Mouse (Mus musculus) CH12.LX (cell line): ENCODE data around the gene Il12rb1. TPM values are rescaled to one million over a fixed set of nuclear protein-coding genes. Genes with fewer than 3 reads are reported as not detected.

Experiments
- DNase-seq: peaks from one replicate; pipeline ENCODE4 v3.0.0-alpha.2; 2013; ENCODE audit errors: extremely low read depth
- H3K27ac ChIP-seq: 2 replicates; pipeline ENCODE4 v1.5.1; 2012; ENCODE audit warnings: low read depth, mild to moderate bottlenecking, control low read depth, moderate library complexity; ENCODE audit not compliant: insufficient read depth
- H3K27me3 ChIP-seq: replicated peaks from 2 replicates; pipeline ENCODE3; 2012; ENCODE audit warnings: inconsistent platforms
- H3K36me3 ChIP-seq, 2 experiments: replicated peaks in 1 of 2; 2 replicates each; pipeline versions ENCODE3 to v1.6.1; 2012; ENCODE audit warnings: inconsistent platforms in 1 of 2, low read length in 1 of 2, mild to moderate bottlenecking in 1 of 2, mixed read lengths in 1 of 2, moderate library complexity in 1 of 2; ENCODE audit not compliant: control insufficient read depth in 1 of 2, insufficient read depth in 1 of 2
- H3K4me1 ChIP-seq, 2 experiments: 2 replicates each; pipeline ENCODE4 v1.6.1; 2012; ENCODE audit warnings: inconsistent platforms in 1 of 2, moderate library complexity in 1 of 2; ENCODE audit not compliant: insufficient read depth in 2 of 2, control insufficient read depth in 1 of 2
- H3K4me2 ChIP-seq: 2 replicates; pipeline ENCODE4 v1.6.1; 2012; ENCODE audit warnings: low read depth, mild to moderate bottlenecking, control low read depth; ENCODE audit not compliant: poor library complexity, insufficient read depth, severe bottlenecking
- H3K4me3 ChIP-seq, 3 experiments: fragments of 150-350 bp in 1 of 3; sonication (generic) in 1 of 3; replicated peaks in 1 of 3; 2 replicates each; pipeline versions ENCODE3 to v1.5.1; 2011 to 2012; ENCODE audit warnings: low read depth in 2 of 3, low read length in 2 of 3, mild to moderate bottlenecking in 2 of 3, moderate library complexity in 2 of 3, control low read depth in 1 of 3, improper control_type of control experiment in 1 of 3, inconsistent platforms in 1 of 3, mixed read lengths in 1 of 3; ENCODE audit not compliant: poor library complexity in 1 of 3
- H3K79me2 ChIP-seq: replicated peaks from 2 replicates; pipeline ENCODE4 v1.6.1; 2012; ENCODE audit warnings: mild to moderate bottlenecking, moderate library complexity; ENCODE audit not compliant: control insufficient read depth, poor library complexity, insufficient read depth, severe bottlenecking; ENCODE audit errors: extremely low read depth
- H3K9ac ChIP-seq: 2 replicates; pipeline ENCODE4 v1.6.1; 2012; ENCODE audit warnings: low read depth, mild to moderate bottlenecking, control low read depth, moderate library complexity; ENCODE audit not compliant: insufficient read depth
- H3K9me3 ChIP-seq: replicated peaks from 2 replicates; pipeline ENCODE3; 2012; ENCODE audit warnings: low read length, inconsistent platforms, mixed read lengths
- CHD1 ChIP-seq: IDR thresholded peaks from 2 replicates; pipeline ENCODE4 v1.6.1; 2012; ENCODE audit warnings: low read depth, low read length, improper control_type of control experiment, inconsistent platforms
- CHD2 ChIP-seq: IDR thresholded peaks from 2 replicates; pipeline ENCODE4 v1.6.1; 2011; ENCODE audit warnings: low read length, improper control_type of control experiment
- CTCF ChIP-seq, 2 experiments: IDR thresholded peaks in 1 of 2; conservative IDR thresholded peaks in 1 of 2; 2 replicates each; pipeline ENCODE4 v1.5.1; 2011 to 2012; ENCODE audit warnings: low read depth in 2 of 2, low read length in 2 of 2, improper control_type of control experiment in 1 of 2, inconsistent platforms in 1 of 2, mild to moderate bottlenecking in 1 of 2, moderate library complexity in 1 of 2
- ETS1 ChIP-seq: conservative IDR thresholded peaks from 2 replicates; pipeline ENCODE4 v1.6.1; 2012; ENCODE audit warnings: low read depth, mild to moderate bottlenecking, inconsistent platforms, low read length, improper control_type of control experiment, moderate library complexity
- GABPA ChIP-seq: IDR thresholded peaks from 2 replicates; pipeline ENCODE4 v1.6.1; 2012; ENCODE audit warnings: low read depth, low read length, improper control_type of control experiment, inconsistent platforms; ENCODE audit not compliant: insufficient replicate concordance
- HCFC1 ChIP-seq: IDR thresholded peaks from 2 replicates; pipeline ENCODE4 v1.6.1; 2012; ENCODE audit warnings: low read depth, mild to moderate bottlenecking, inconsistent platforms, low read length, improper control_type of control experiment
- JUN ChIP-seq: IDR thresholded peaks from 2 replicates; pipeline ENCODE4 v1.6.1; 2011; ENCODE audit warnings: low read depth, mild to moderate bottlenecking, low read length, improper control_type of control experiment, moderate library complexity; ENCODE audit not compliant: insufficient read depth
- MAFK ChIP-seq: IDR thresholded peaks from 2 replicates; pipeline ENCODE4 v1.6.1; 2011; ENCODE audit warnings: low read length, improper control_type of control experiment; ENCODE audit not compliant: insufficient replicate concordance
- MAX ChIP-seq: IDR thresholded peaks from 2 replicates; pipeline ENCODE4 v1.6.1; 2011; ENCODE audit warnings: low read length, improper control_type of control experiment
- MAZ ChIP-seq: IDR thresholded peaks from 2 replicates; pipeline ENCODE4 v1.6.1; 2012; ENCODE audit warnings: low read depth, mild to moderate bottlenecking, inconsistent platforms, low read length, improper control_type of control experiment, moderate library complexity
- MXI1 ChIP-seq: IDR thresholded peaks from 2 replicates; pipeline ENCODE4 v1.6.1; 2011; ENCODE audit warnings: mild to moderate bottlenecking, low read depth, low read length, improper control_type of control experiment
- MYC ChIP-seq: IDR thresholded peaks from 2 replicates; pipeline ENCODE4 v1.6.1; 2011; ENCODE audit warnings: low read depth, mild to moderate bottlenecking, improper control_type of control experiment, low read length
- NELFE ChIP-seq: IDR thresholded peaks from 2 replicates; pipeline ENCODE4 v1.6.1; 2011; ENCODE audit warnings: low read depth, low read length, improper control_type of control experiment
- NRF1 ChIP-seq: IDR thresholded peaks from 2 replicates; pipeline ENCODE4 v1.6.1; 2014; ENCODE audit warnings: low read depth, mild to moderate bottlenecking, inconsistent platforms, low read length, improper control_type of control experiment, moderate library complexity
- POLR2A ChIP-seq: IDR thresholded peaks from 2 replicates; pipeline ENCODE4 v1.6.1; 2011; ENCODE audit warnings: low read depth, mild to moderate bottlenecking, improper control_type of control experiment, low read length
- POLR2AphosphoS2 ChIP-seq: IDR thresholded peaks from 2 replicates; pipeline ENCODE4 v1.6.1; 2011; ENCODE audit warnings: low read depth, low read length, improper control_type of control experiment
- RAD21 ChIP-seq: IDR thresholded peaks from 2 replicates; pipeline ENCODE4 v1.6.1; 2011; ENCODE audit warnings: low read depth, mild to moderate bottlenecking, low read length, improper control_type of control experiment, moderate library complexity
- RCOR1 ChIP-seq: conservative IDR thresholded peaks from 2 replicates; pipeline ENCODE4 v1.6.1; 2012; ENCODE audit warnings: low read depth, mild to moderate bottlenecking, inconsistent platforms, low read length, improper control_type of control experiment
- SMC3 ChIP-seq: IDR thresholded peaks from 2 replicates; pipeline ENCODE4 v1.6.1; 2011; ENCODE audit warnings: low read depth, low read length, improper control_type of control experiment
- TBP ChIP-seq: conservative IDR thresholded peaks from 2 replicates; pipeline ENCODE4 v1.6.1; 2011; ENCODE audit warnings: low read depth, low read length, improper control_type of control experiment
- UBTF ChIP-seq: IDR thresholded peaks from 2 replicates; pipeline ENCODE4 v1.6.1; 2012; ENCODE audit warnings: low read depth, mild to moderate bottlenecking, inconsistent platforms, low read length, improper control_type of control experiment, moderate library complexity
- ZC3H11A ChIP-seq: IDR thresholded peaks from 2 replicates; pipeline ENCODE4 v1.6.1; 2012; ENCODE audit warnings: low read depth, mild to moderate bottlenecking, inconsistent platforms, low read length, improper control_type of control experiment
- ZNF384 ChIP-seq: IDR thresholded peaks from 2 replicates; pipeline ENCODE4 v1.6.1; 2012; ENCODE audit warnings: low read depth, low read length, improper control_type of control experiment, inconsistent platforms
- dilution Hi-C: fragments of 300-500 bp; cut with MboI; formaldehyde crosslinking; loops from 2 replicates; pipeline ENCODE4 v1.14.3; 2020; ENCODE audit warnings: low sequenced_read_pairs; ENCODE audit not compliant: extremely low pct_unique_long_range_greater_than_20kb, extremely low pct_ligation_motif_present
- in situ Hi-C: fragments of 300-500 bp; cut with MboI; formaldehyde crosslinking; loops from 3 replicates; pipeline ENCODE4 v1.14.3; 2019; ENCODE audit warnings: low sequenced_read_pairs, low pct_ligation_motif_present, low pct_unique_long_range_greater_than_20kb, mixed read lengths
- polyA plus RNA-seq: library from polyadenylated mRNA; unstranded; fragments of >175 nt; gene quantifications from 2 replicates; pipeline ENCODE4 v1.2.1, GENCODE M21; 2012; ENCODE audit warnings: low read depth; ENCODE audit not compliant: insufficient read length
- total RNA-seq, 2 experiments: library from RNA; depleted of rRNA; stranded (reverse); fragments of 300-350 nt in 1 of 2; fragments of >200 nt in 1 of 2; gene quantifications; 2 replicates each; pipeline ENCODE4 v1.2.3; 2012 to 2014

Il12rb1 gene
- total and polyA plus RNA-seq, 3 experiments: 4.5 to 23.2 (median 12.5) TPM

- dilution Hi-C loops (no loop called here), in situ Hi-C loops (no loop called here)
- Histone ChIP-seq H3K27me3 (no peaks in the 10 kb centered on the region), H3K36me3 (peaks cover 24 to 55% of the 10 kb centered on the region in 2 experiments), H3K9ac (no peak overlapping the region), H3K79me2 (no peaks in the 10 kb centered on the region), H3K4me1 (peaks cover 8 to 45% of the 10 kb centered on the region in 2 experiments), H3K27ac (no peak overlapping the region), H3K4me3 (no peak overlapping the region), H3K4me2 (no peak overlapping the region), H3K9me3 (no peaks in the 10 kb centered on the region)
- no peak for DNase-seq
- TF ChIP-seq MAX (no peak), SMC3 (no peak), CHD2 (no peak), ETS1 (no peak)
Observed at GRCm38 (mm10) chr8:70758616-70759561, 49.4 kb upstream of the Il12rb1 start.

- Histone ChIP-seq H3K9ac (peak overlapping the region; percentile 77), H3K4me2 (peak overlapping the region; percentile 58), H3K79me2 (no peaks in the 10 kb centered on the region), H3K4me1 (peaks cover 8 to 48% of the 10 kb centered on the region in 2 experiments), H3K9me3 (no peaks in the 10 kb centered on the region), H3K4me3 (peak overlapping the region; percentile 72 to 87 (median 73)), H3K36me3 (peaks cover 31 to 65% of the 10 kb centered on the region in 2 experiments), H3K27ac (no peak overlapping the region), H3K27me3 (no peaks in the 10 kb centered on the region)
- in situ Hi-C loops: loop anchor here (5.0 kb wide), 1 partner anchor 82 kb away; no protein-coding TSS in a partner anchor
- no peak for DNase-seq
- dilution Hi-C loops: no loop called here
- TF ChIP-seq CTCF (conservative IDR thresholded peaks at IDR 0.05 in 1 of 2, IDR thresholded peaks at IDR 0.05 in 1 of 2; ENCODE audit: low read depth in 2 of 2, low read length in 2 of 2) (no peak), RAD21 (no peak), TBP (no peak), MAZ (no peak), JUN (no peak), MYC (no peak), RCOR1 (no peak), POLR2A (no peak), ZNF384 (no peak), NRF1 (no peak), MAFK (no peak), ZC3H11A (no peak), HCFC1 (no peak), CHD1 (no peak), UBTF (no peak), GABPA (no peak), NELFE (no peak), MXI1 (no peak), POLR2AphosphoS2 (no peak), ETS1 (no peak)
- TF ChIP-seq, all 38 proteins: peak for 0
Observed at GRCm38 (mm10) chr8:70760350-70760749, 47.9 kb upstream of the Il12rb1 start.
